In the genomic region with DNA sequence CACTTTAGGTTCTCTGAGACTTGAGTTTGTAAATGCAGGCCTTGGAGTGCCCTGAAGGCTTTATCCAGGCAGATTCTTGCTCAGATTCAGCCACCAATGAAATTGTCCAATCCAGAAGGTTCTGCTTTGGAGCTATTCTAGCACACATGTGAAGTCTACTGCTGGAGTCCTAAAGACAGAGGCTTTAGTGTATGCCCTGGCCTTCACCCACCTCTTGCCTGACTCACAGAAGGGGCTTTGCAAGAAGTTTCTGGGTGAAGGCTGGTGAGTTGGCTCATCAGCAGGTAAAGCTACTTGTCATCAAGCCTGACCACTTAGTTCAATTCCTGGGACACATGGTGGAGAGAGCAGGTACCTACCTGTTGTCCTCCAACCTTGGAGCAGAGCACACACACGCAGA, we compare ENCODE assay signal across 23 mouse cellular contexts. TPM values are rescaled to one million over a fixed set of nuclear protein-coding genes. Genes with fewer than 3 reads are reported as not detected.
DNase-seq lines count a peak whose midpoint lies in the region; ATAC-seq and TF ChIP-seq lines count a peak whose summit lies in the region.
"Had no signal": no experiment of that assay in that cellular context is flagged by ENCODE, and none has a peak within 500 bp of the region (broad histone marks: within the 10 kb centered on the region; RNA-seq: fewer than 3 reads in every experiment).

No protein-coding gene starts in this region.

- H3K4me1 ChIP-seq in heart, embryonic 10.5 days: peaks cover 80% of the 10 kb centered on the region
- peaks cover 65% of the 10 kb centered on the region for H3K4me1 ChIP-seq in heart, embryonic 12.5 days (replicated peaks)
- H3K4me1 ChIP-seq in liver, adult 2 months (ENCODE audit: control insufficient read depth, insufficient read depth, low read length): peaks cover 17% of the 10 kb centered on the region
- H3K4me1 ChIP-seq in liver, embryonic 12.5 days: peaks cover 82% of the 10 kb centered on the region
- peaks cover 85% of the 10 kb centered on the region for H3K4me1 ChIP-seq in embryonic facial prominence, embryonic 15.5 days
- H3K4me1 ChIP-seq in stomach, embryonic 15.5 days: peaks cover 66% of the 10 kb centered on the region

- TF ChIP-seq CTCF in liver, adult 2 months (IDR thresholded peaks at IDR 0.05; ENCODE audit: low read depth, low read length): no peak

- WGBS in heart, embryonic 10.5 days: 89% methylated on average over 1 of the region's 1 CpGs
- 91% methylated on average over 1 of the region's 1 CpGs for WGBS in heart, embryonic 12.5 days
- WGBS in liver, adult 2 months: 97% methylated on average over 1 of the region's 1 CpGs
- WGBS in liver, embryonic 12.5 days (ENCODE audit: insufficient replicate concordance): 86% methylated on average over 1 of the region's 1 CpGs
- WGBS in embryonic facial prominence, embryonic 15.5 days: 88% methylated on average over 1 of the region's 1 CpGs
- 90% methylated on average over 1 of the region's 1 CpGs for WGBS in stomach, embryonic 15.5 days

- H3K4me3 ChIP-seq in heart, embryonic 10.5 days: no peak overlapping the region
- no peak overlapping the region for H3K4me3 ChIP-seq in heart, embryonic 12.5 days
- H3K4me3 ChIP-seq in liver, adult 2 months (ENCODE audit: insufficient read depth, low read depth, low read length): no peak overlapping the region
- no peak overlapping the region for H3K4me3 ChIP-seq in liver, embryonic 12.5 days
- no peak overlapping the region for H3K4me3 ChIP-seq in embryonic facial prominence, embryonic 15.5 days (replicated peaks)
- no peak overlapping the region for H3K4me3 ChIP-seq in stomach, embryonic 15.5 days (replicated peaks)
- H3K4me3 ChIP-seq: embryonic facial prominence, embryonic 12.5 days; erythroblast, embryonic 14.5 days; heart, embryonic 15.5 days; hindbrain, embryonic 12.5 days; liver, embryonic 15.5 days; midbrain, embryonic 13.5 days had no signal

- no peaks in the 10 kb centered on the region for H3K27me3 ChIP-seq in heart, embryonic 10.5 days (ENCODE audit: insufficient read depth, poor library complexity, severe bottlenecking)
- H3K27me3 ChIP-seq in heart, embryonic 12.5 days (replicated peaks): no peaks in the 10 kb centered on the region
- no peaks in the 10 kb centered on the region for H3K27me3 ChIP-seq in liver, adult 2 months (ENCODE audit: control insufficient read depth, insufficient read depth, low read length)
- H3K27me3 ChIP-seq in liver, embryonic 12.5 days (replicated peaks): no peaks in the 10 kb centered on the region
- no peaks in the 10 kb centered on the region for H3K27me3 ChIP-seq in embryonic facial prominence, embryonic 15.5 days
- no peaks in the 10 kb centered on the region for H3K27me3 ChIP-seq in stomach, embryonic 15.5 days (replicated peaks)
- H3K27me3 ChIP-seq: embryonic facial prominence, embryonic 12.5 days; heart, embryonic 15.5 days; hindbrain, embryonic 12.5 days; liver, embryonic 15.5 days; megakaryocyte, embryonic 14.5 days; midbrain, embryonic 13.5 days had no signal

- TF ChIP-seq POLR2A in liver, adult 2 months (IDR thresholded peaks at IDR 0.05; ENCODE audit: extremely low read depth, insufficient read depth, low read length): no peak

- ATAC-seq in heart, embryonic 12.5 days (ENCODE audit: insufficient number of reproducible peaks, low FRiP score): no peak
- no peak for ATAC-seq in liver, embryonic 12.5 days
- ATAC-seq in embryonic facial prominence, embryonic 15.5 days (ENCODE audit: insufficient number of reproducible peaks, low FRiP score, low TSS enrichment, low read depth): no peak
- ATAC-seq in stomach, embryonic 15.5 days (ENCODE audit: insufficient read depth, low FRiP score, low read depth): no peak
- ATAC-seq: forebrain, embryonic 16.5 days; hindbrain, postnatal 0 days; midbrain, embryonic 13.5 days had no signal

- H3K9me3 ChIP-seq in heart, embryonic 10.5 days: no peaks in the 10 kb centered on the region
- H3K9me3 ChIP-seq in heart, embryonic 12.5 days (replicated peaks): no peaks in the 10 kb centered on the region
- H3K9me3 ChIP-seq in liver, embryonic 12.5 days (replicated peaks): no peaks in the 10 kb centered on the region
- no peaks in the 10 kb centered on the region for H3K9me3 ChIP-seq in embryonic facial prominence, embryonic 15.5 days (replicated peaks)
- H3K9me3 ChIP-seq in stomach, embryonic 15.5 days: no peaks in the 10 kb centered on the region
- H3K9me3 ChIP-seq: embryonic facial prominence, embryonic 12.5 days; heart, embryonic 15.5 days; hindbrain, embryonic 12.5 days; liver, embryonic 15.5 days; megakaryocyte, embryonic 14.5 days; midbrain, embryonic 13.5 days had no signal

- peaks cover 20% of the 10 kb centered on the region for H3K79me2 ChIP-seq in liver, adult 2 months (ENCODE audit: control insufficient read depth, insufficient read depth, low read length)

- no peak overlapping the region for H3K4me2 ChIP-seq in heart, embryonic 12.5 days
- H3K4me2 ChIP-seq in liver, embryonic 12.5 days: no peak overlapping the region
- no peak overlapping the region for H3K4me2 ChIP-seq in embryonic facial prominence, embryonic 15.5 days (replicated peaks)
- no peak overlapping the region for H3K4me2 ChIP-seq in stomach, embryonic 15.5 days
- H3K4me2 ChIP-seq: embryonic facial prominence, embryonic 12.5 days; heart, embryonic 15.5 days; hindbrain, embryonic 12.5 days; liver, embryonic 15.5 days; midbrain, embryonic 13.5 days had no signal

- H3K36me3 ChIP-seq in heart, embryonic 10.5 days: peaks cover 4% of the 10 kb centered on the region
- 0 out of 2 replicates have a peak, but pooled peaks cover 2% of the 10 kb centered on the region for H3K36me3 ChIP-seq in heart, embryonic 12.5 days
- peaks cover 5% of the 10 kb centered on the region for H3K36me3 ChIP-seq in liver, adult 2 months (ENCODE audit: control insufficient read depth, insufficient read depth, low read length)
- H3K36me3 ChIP-seq in liver, embryonic 12.5 days: peaks cover 4% of the 10 kb centered on the region; the same call in 1 of the 2 replicates
- 0 out of 2 replicates have a peak, but pooled peaks cover under 1% of the 10 kb centered on the region for H3K36me3 ChIP-seq in embryonic facial prominence, embryonic 15.5 days
- H3K36me3 ChIP-seq in stomach, embryonic 15.5 days: peaks cover 1% of the 10 kb centered on the region; the same call in 1 of the 2 replicates

- DNase-seq in heart, embryonic 10.5 days (ENCODE audit: low spot score): no peak
- no peak for DNase-seq in liver, adult 2 months (ENCODE audit: extremely low read depth, low read depth, low spot score)
- DNase-seq: adrenal gland, adult 8-10 months; B cell, adult 2 months; cerebellum, adult 11 months; cerebellum, postnatal 36 days; kidney, adult 18-20 months; kidney, postnatal 36 days; lung, postnatal 4 days had no signal

- H3K27ac ChIP-seq in heart, embryonic 10.5 days: peak overlapping the region; percentile 18; the same call in 1 of the 2 replicates
- no peak overlapping the region for H3K27ac ChIP-seq in heart, embryonic 12.5 days (ENCODE audit: poor library complexity, severe bottlenecking)
- 0 out of 2 replicates have a peak overlapping the region, but pooled peaks have one; percentile 4 for H3K27ac ChIP-seq in liver, adult 2 months (replicated peaks; ENCODE audit: insufficient read depth, low read depth, low read length)
- no peak overlapping the region for H3K27ac ChIP-seq in liver, embryonic 12.5 days
- peak overlapping the region; percentile 7; the same call in 1 of the 2 replicates for H3K27ac ChIP-seq in embryonic facial prominence, embryonic 15.5 days (replicated peaks)
- peak overlapping the region; percentile 62; the same call in 1 of the 2 replicates for H3K27ac ChIP-seq in stomach, embryonic 15.5 days
- H3K27ac ChIP-seq: heart, embryonic 15.5 days; hindbrain, embryonic 12.5 days; hindbrain, postnatal 0 days; liver, embryonic 15.5 days; midbrain, embryonic 13.5 days had no signal

- no peak overlapping the region for H3K9ac ChIP-seq in heart, embryonic 12.5 days
- H3K9ac ChIP-seq in liver, adult 2 months (ENCODE audit: low read depth, low read length): no peak overlapping the region
- no peak overlapping the region for H3K9ac ChIP-seq in liver, embryonic 12.5 days
- no peak overlapping the region for H3K9ac ChIP-seq in embryonic facial prominence, embryonic 15.5 days
- no peak overlapping the region for H3K9ac ChIP-seq in stomach, embryonic 15.5 days
- H3K9ac ChIP-seq: embryonic facial prominence, embryonic 12.5 days; heart, embryonic 15.5 days; hindbrain, embryonic 12.5 days; liver, embryonic 15.5 days; midbrain, embryonic 13.5 days had no signal

RNA-seq across cellular contexts. Expression of gene Naif1, which starts 24.1 kb away (rescaled TPM):
- 5.4 and 5.5 TPM in 2 replicates for polyA plus RNA-seq in heart, embryonic 10.5 days (2016; fragmentation: Nextera tagmentation; extraction: Ambion mirVana)
- polyA plus RNA-seq in heart, embryonic 12.5 days (2016; fragmentation: Nextera tagmentation; extraction: Ambion mirVana): 4.7 and 5.4 TPM in 2 replicates
- total RNA-seq in liver, adult 2 months (2014; rRNA removed): 0.67 and 0.83 TPM in 2 replicates
- 2.9 and 3.0 TPM in 2 replicates for polyA plus RNA-seq in liver, adult 2 months (2012; rRNA removed)
- polyA plus RNA-seq in liver, embryonic 12.5 days (2016; fragmentation: Nextera tagmentation; extraction: Ambion mirVana): 2.9 and 3.2 TPM in 2 replicates
- polyA plus RNA-seq in embryonic facial prominence, embryonic 15.5 days (2015; fragmentation: Nextera tagmentation; extraction: Ambion mirVana): 6.2 and 6.5 TPM in 2 replicates
- polyA plus RNA-seq in stomach, embryonic 15.5 days (2015; fragmentation: Nextera tagmentation; extraction: Ambion mirVana): 5.1 and 5.4 TPM in 2 replicates

RNA-seq across cellular contexts. Expression of gene Slc25a25, which starts 25.1 kb away (rescaled TPM):
- polyA plus RNA-seq in heart, embryonic 10.5 days (2016; fragmentation: Nextera tagmentation; extraction: Ambion mirVana): 17.0 and 17.3 TPM in 2 replicates
- polyA plus RNA-seq in heart, embryonic 12.5 days (2016; fragmentation: Nextera tagmentation; extraction: Ambion mirVana): 13.0 and 14.3 TPM in 2 replicates
- 40.0 and 41.9 TPM in 2 replicates for total RNA-seq in liver, adult 2 months (2014; rRNA removed)
- 57.9 and 124 TPM in 2 replicates for polyA plus RNA-seq in liver, adult 2 months (2012; rRNA removed)
- polyA plus RNA-seq in liver, embryonic 12.5 days (2016; fragmentation: Nextera tagmentation; extraction: Ambion mirVana): 11.4 and 11.9 TPM in 2 replicates
- 20.8 and 22.1 TPM in 2 replicates for polyA plus RNA-seq in embryonic facial prominence, embryonic 15.5 days (2015; fragmentation: Nextera tagmentation; extraction: Ambion mirVana)
- polyA plus RNA-seq in stomach, embryonic 15.5 days (2015; fragmentation: Nextera tagmentation; extraction: Ambion mirVana): 17.6 and 17.9 TPM in 2 replicates

RNA-seq across cellular contexts. Expression of gene Ptges2, which starts 30.4 kb away (rescaled TPM):
- polyA plus RNA-seq in heart, embryonic 10.5 days (2016; fragmentation: Nextera tagmentation; extraction: Ambion mirVana): 34.4 and 46.6 TPM in 2 replicates
- polyA plus RNA-seq in heart, embryonic 12.5 days (2016; fragmentation: Nextera tagmentation; extraction: Ambion mirVana): 39.9 and 44.9 TPM in 2 replicates
- 22.6 and 30.7 TPM in 2 replicates for total RNA-seq in liver, adult 2 months (2014; rRNA removed)
- 24.4 and 25.5 TPM in 2 replicates for polyA plus RNA-seq in liver, adult 2 months (2012; rRNA removed)
- 19.3 and 21.1 TPM in 2 replicates for polyA plus RNA-seq in liver, embryonic 12.5 days (2016; fragmentation: Nextera tagmentation; extraction: Ambion mirVana)
- 28.3 and 29.8 TPM in 2 replicates for polyA plus RNA-seq in embryonic facial prominence, embryonic 15.5 days (2015; fragmentation: Nextera tagmentation; extraction: Ambion mirVana)
- 28.5 and 31.4 TPM in 2 replicates for polyA plus RNA-seq in stomach, embryonic 15.5 days (2015; fragmentation: Nextera tagmentation; extraction: Ambion mirVana)

RNA-seq across cellular contexts. Expression of gene Lcn2, which starts 38.1 kb away (rescaled TPM):
- not detected in 2 replicates for polyA plus RNA-seq in heart, embryonic 10.5 days (2016; fragmentation: Nextera tagmentation; extraction: Ambion mirVana)
- polyA plus RNA-seq in heart, embryonic 12.5 days (2016; fragmentation: Nextera tagmentation; extraction: Ambion mirVana): 0.14 and 0.38 TPM in 2 replicates
- total RNA-seq in liver, adult 2 months (2014; rRNA removed): 2.1 and 10.0 TPM in 2 replicates
- polyA plus RNA-seq in liver, adult 2 months (2012; rRNA removed): 29.3 and 45.5 TPM in 2 replicates
- 15.2 and 17.7 TPM in 2 replicates for polyA plus RNA-seq in liver, embryonic 12.5 days (2016; fragmentation: Nextera tagmentation; extraction: Ambion mirVana)
- 5.6 and 6.5 TPM in 2 replicates for polyA plus RNA-seq in embryonic facial prominence, embryonic 15.5 days (2015; fragmentation: Nextera tagmentation; extraction: Ambion mirVana)
- polyA plus RNA-seq in stomach, embryonic 15.5 days (2015; fragmentation: Nextera tagmentation; extraction: Ambion mirVana): 25.1 and 30.7 TPM in 2 replicates
- polyA plus RNA-seq: forebrain, embryonic 16.5 days; limb, embryonic 11.5 days had no signal

RNA-seq across cellular contexts. Expression of gene 1110008P14Rik, which starts 44.4 kb away (rescaled TPM):
- polyA plus RNA-seq in heart, embryonic 10.5 days (2016; fragmentation: Nextera tagmentation; extraction: Ambion mirVana): 41.2 and 50.5 TPM in 2 replicates
- polyA plus RNA-seq in heart, embryonic 12.5 days (2016; fragmentation: Nextera tagmentation; extraction: Ambion mirVana): 48.2 and 48.9 TPM in 2 replicates
- total RNA-seq in liver, adult 2 months (2014; rRNA removed): 25.8 and 32.5 TPM in 2 replicates
- polyA plus RNA-seq in liver, adult 2 months (2012; rRNA removed): 103 and 144 TPM in 2 replicates
- polyA plus RNA-seq in liver, embryonic 12.5 days (2016; fragmentation: Nextera tagmentation; extraction: Ambion mirVana): 36.2 and 40.6 TPM in 2 replicates
- polyA plus RNA-seq in embryonic facial prominence, embryonic 15.5 days (2015; fragmentation: Nextera tagmentation; extraction: Ambion mirVana): 71.6 and 71.9 TPM in 2 replicates
- 36.1 and 42.9 TPM in 2 replicates for polyA plus RNA-seq in stomach, embryonic 15.5 days (2015; fragmentation: Nextera tagmentation; extraction: Ambion mirVana)

Comparison
In these comparisons a context has a peak if more than half of its experiments do, and no peak if none do; other contexts are left out.
1. H3K27ac ChIP-seq: peak in heart, embryonic 10.5 days (single experiment), liver, adult 2 months (single experiment), embryonic facial prominence, embryonic 15.5 days (single experiment) and stomach, embryonic 15.5 days (single experiment); none in heart, embryonic 12.5 days (single experiment) and liver, embryonic 12.5 days (single experiment).